Mouse (Mus musculus) kidney, embryonic 16.5 days (tissue): Measurements from ENCODE around the gene Serpine2. TPM values are rescaled to one million over a fixed set of nuclear protein-coding genes. Genes with fewer than 3 reads are reported as not detected.

Experiments used
- ATAC-seq: fragments of 200-750 bp; cut with Nextera tagmentation; 2 replicates; pipeline ENCODE4 v1.8.0; 2017; ENCODE audit warnings: moderate TSS enrichment; ENCODE audit not compliant: low FRiP score, low TSS enrichment
- H3K27ac ChIP-seq: fragments of 300-500 bp; sonication (generic); 2 replicates; pipeline ENCODE4 v1.5.1; 2014; ENCODE audit warnings: low read length
- H3K27me3 ChIP-seq: fragments of 300-500 bp; sonication (generic); 2 replicates; pipeline ENCODE4 v1.6.1; 2014; ENCODE audit warnings: low read length, control low read depth, mixed read lengths; ENCODE audit not compliant: insufficient read depth
- H3K36me3 ChIP-seq: fragments of 300-500 bp; sonication (generic); 2 replicates; pipeline ENCODE4 v1.6.1; 2014; ENCODE audit warnings: low read length, control low read depth, mixed read lengths; ENCODE audit not compliant: insufficient read depth
- H3K4me1 ChIP-seq: fragments of 300-500 bp; sonication (generic); 2 replicates; pipeline ENCODE4 v1.6.1; 2014; ENCODE audit warnings: low read length, control low read depth, mixed read lengths; ENCODE audit not compliant: insufficient read depth
- H3K4me2 ChIP-seq: fragments of 300-500 bp; sonication (generic); replicated peaks from 2 replicates; pipeline ENCODE4 v1.6.1; 2014; ENCODE audit warnings: low read depth, low read length
- H3K4me3 ChIP-seq: fragments of 300-500 bp; sonication (generic); 2 replicates; pipeline ENCODE4 v1.5.1; 2014; ENCODE audit warnings: mild to moderate bottlenecking, low read length
- H3K9ac ChIP-seq: fragments of 300-500 bp; sonication (generic); replicated peaks from 2 replicates; pipeline ENCODE4 v1.6.1; 2014; ENCODE audit warnings: low read length
- H3K9me3 ChIP-seq: fragments of 300-500 bp; sonication (generic); 2 replicates; pipeline ENCODE4 v1.6.1; 2016; ENCODE audit warnings: low read length, control low read depth
- WGBS: fragments of 180-500 bp; shearing (Covaris S2); extraction: QIAGEN DNeasy Blood & Tissue Kit; methylation state at CpG from one replicate; pipeline ENCODE4 v1.1.7; 2014; 5-methylcytosine and 5-hydroxymethylcytosine counted together
- polyA plus RNA-seq: library from polyadenylated mRNA; unstranded; fragments of >200 nt; fragmentation: Nextera tagmentation; extraction: Ambion mirVana; gene quantifications from 2 replicates; pipeline ENCODE4 v1.2.1, GENCODE M21; 2015

Gene Serpine2
- polyA plus RNA-seq, 1 experiment from 2014 or later = 176 TPM

DNA sequence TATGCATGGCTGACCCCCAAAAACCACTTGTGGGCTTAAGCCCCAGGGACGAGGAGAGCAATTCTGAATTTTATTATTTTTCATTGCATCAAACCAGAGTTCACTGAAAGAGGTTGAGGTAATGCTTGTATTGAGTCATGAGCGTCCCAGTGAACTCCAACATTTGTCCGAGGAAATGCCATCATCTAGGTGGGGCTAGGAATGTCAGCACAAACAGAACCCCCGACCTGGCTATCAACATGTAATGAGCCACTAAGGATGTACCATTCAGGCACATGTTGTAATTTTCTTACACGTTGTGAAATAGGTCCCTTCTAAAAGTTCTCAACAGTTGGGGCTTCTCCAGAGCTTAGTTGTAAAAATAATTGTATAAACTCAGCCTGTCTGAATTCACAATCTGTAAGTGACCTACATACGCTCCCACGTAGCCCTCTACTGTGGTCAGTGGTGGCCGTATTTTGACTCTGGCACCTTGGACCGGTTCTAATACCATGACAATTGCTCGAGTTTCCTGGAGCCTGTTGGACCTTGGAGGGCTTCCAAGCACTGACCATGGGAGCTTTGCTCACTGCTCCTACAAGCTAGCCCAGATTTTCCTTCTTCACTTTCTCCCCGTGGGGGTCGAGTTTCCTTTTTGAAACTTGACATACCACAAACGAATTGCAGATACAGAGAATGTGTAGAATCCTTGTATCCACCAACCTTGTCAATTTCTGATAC lies 38.0 kb downstream of the Serpine2 start:
- 45% methylated on average over 13 of the region's 13 CpGs for WGBS
- H3K27ac ChIP-seq = peak overlapping the region; percentile 56
- peak; percentile 63; the same call in 1 of the 2 replicates for ATAC-seq
- H3K27me3 ChIP-seq = no peaks in the 10 kb centered on the region
- H3K9ac ChIP-seq = no peak overlapping the region
- peak overlapping the region; percentile 26; the same call in 1 of the 2 replicates for H3K4me2 ChIP-seq
- H3K36me3 ChIP-seq = 0 out of 2 replicates have a peak, but pooled peaks cover 4% of the 10 kb centered on the region
- H3K4me3 ChIP-seq = no peak overlapping the region
- no peaks in the 10 kb centered on the region for H3K9me3 ChIP-seq
- peaks cover 23% of the 10 kb centered on the region for H3K4me1 ChIP-seq

DNA sequence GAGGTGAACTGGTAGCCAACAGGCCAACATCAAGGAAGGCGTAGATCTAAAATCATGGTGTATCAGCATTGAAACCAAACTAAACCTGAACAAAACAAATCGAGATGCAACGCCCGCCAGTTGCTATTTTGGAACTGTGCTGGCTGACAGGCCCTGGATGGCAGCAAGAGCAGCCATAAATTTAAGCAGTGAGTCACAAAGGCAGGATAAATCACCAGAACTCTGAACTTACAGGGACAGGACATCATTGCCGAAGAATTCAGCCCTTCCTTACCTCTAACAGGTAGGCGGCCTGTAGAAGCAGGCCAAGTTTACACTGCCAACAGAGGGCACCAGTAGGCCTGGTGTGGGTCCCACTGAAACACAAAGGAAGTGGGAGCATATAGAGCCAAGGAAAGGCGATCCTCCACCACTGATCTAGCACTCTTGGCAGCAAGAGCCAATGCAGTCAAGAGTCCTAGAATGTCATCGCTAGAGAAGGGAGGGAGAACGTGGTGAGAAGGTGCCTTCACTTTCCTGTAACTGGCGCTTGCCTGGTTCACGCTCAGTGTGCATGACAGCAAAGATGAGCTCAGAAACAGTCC lies 41.6 kb downstream of the Serpine2 start:
- H3K27me3 ChIP-seq = no peaks in the 10 kb centered on the region
- H3K4me2 ChIP-seq = no peak overlapping the region
- H3K4me3 ChIP-seq = no peak overlapping the region
- 91% methylated on average over 11 of the region's 11 CpGs for WGBS
- no peaks in the 10 kb centered on the region for H3K9me3 ChIP-seq
- peaks cover 4% of the 10 kb centered on the region; the same call in 1 of the 2 replicates for H3K36me3 ChIP-seq
- ATAC-seq = no peak
- H3K4me1 ChIP-seq = peaks cover 14% of the 10 kb centered on the region; the same call in 1 of the 2 replicates
- no peak overlapping the region for H3K27ac ChIP-seq
- H3K9ac ChIP-seq = no peak overlapping the region

DNA sequence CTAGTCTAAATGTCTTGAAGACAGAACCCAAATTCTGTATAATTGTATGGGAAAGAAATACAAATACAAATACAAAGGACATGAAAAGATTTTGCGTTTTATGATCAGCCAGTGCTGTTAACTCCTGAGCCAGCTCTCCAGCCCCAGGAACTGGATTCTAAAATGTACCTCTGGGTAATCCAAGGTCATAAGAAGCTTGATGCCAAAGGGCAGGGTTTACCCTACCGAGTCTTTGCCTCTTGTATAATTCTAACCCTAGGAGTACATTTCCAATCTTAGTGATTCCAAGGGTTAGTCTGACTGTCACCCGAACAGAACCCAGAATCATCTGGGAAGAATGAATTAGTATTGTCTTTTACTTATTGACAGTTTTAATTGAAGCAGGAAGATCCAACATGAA lies 45.5 kb downstream of the Serpine2 start:
- Histone ChIP-seq H3K4me2 (no peak overlapping the region), H3K4me1 (no peaks in the 10 kb centered on the region), H3K4me3 (no peak overlapping the region), H3K9ac (no peak overlapping the region), H3K36me3 (no peaks in the 10 kb centered on the region; the same call in 1 of the 2 replicates), H3K9me3 (no peaks in the 10 kb centered on the region), H3K27me3 (no peaks in the 10 kb centered on the region), H3K27ac (no peak overlapping the region)
- WGBS = 94% methylated on average over 3 of the region's 3 CpGs
- no peak for ATAC-seq

DNA sequence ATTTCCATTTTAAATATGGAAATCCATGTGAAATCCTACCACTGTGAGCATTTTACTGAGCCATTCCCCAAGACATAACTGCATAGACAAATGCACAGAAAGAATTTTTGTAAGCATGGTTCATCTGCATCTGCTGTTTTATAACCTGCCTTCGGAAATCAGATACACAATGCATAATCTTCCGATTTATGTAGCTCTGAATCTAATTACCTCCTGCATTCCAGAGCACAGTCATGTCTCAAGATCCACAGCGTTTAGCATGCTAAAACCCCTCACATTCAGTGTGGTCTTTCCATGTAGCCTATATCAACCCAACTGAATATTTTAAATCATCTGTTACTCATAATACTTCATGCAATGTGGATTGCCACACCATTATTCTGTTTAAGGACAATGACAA lies 51.5 kb downstream of the Serpine2 start:
- Histone ChIP-seq H3K9me3 (no peaks in the 10 kb centered on the region), H3K9ac (no peak overlapping the region), H3K36me3 (0 out of 2 replicates have a peak, but pooled peaks cover 3% of the 10 kb centered on the region), H3K4me1 (no peaks in the 10 kb centered on the region), H3K27ac (no peak overlapping the region), H3K4me3 (no peak overlapping the region), H3K27me3 (no peaks in the 10 kb centered on the region), H3K4me2 (no peak overlapping the region)
- WGBS = 83% methylated on average over 3 of the region's 3 CpGs
- ATAC-seq = no peak

DNA sequence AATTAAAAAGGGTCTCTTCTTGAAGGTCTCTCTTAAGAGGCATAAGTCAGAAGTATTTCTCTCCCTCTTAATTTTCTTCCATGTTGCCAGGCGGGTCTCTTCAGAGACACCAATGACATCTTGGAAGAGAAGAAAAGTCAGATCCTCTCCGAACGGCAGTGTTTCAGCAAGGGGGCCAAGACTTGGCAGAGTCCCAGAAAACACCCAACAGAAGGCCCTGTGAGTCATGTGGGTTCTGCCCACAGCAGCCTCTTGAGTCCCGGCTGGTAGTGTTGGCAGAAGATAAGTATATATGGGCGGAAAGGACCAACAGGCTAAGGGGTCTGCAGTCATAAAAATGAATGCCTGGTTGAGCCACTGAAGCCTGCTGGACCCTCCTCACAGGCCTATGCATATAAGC lies 54.1 kb downstream of the Serpine2 start:
- no peak for ATAC-seq
- Histone ChIP-seq H3K4me3 (no peak overlapping the region), H3K9me3 (no peaks in the 10 kb centered on the region), H3K9ac (no peak overlapping the region), H3K36me3 (0 out of 2 replicates have a peak, but pooled peaks cover 3% of the 10 kb centered on the region), H3K4me1 (no peaks in the 10 kb centered on the region), H3K4me2 (no peak overlapping the region), H3K27me3 (no peaks in the 10 kb centered on the region), H3K27ac (no peak overlapping the region)
- WGBS = 82% methylated on average over 5 of the region's 5 CpGs

DNA sequence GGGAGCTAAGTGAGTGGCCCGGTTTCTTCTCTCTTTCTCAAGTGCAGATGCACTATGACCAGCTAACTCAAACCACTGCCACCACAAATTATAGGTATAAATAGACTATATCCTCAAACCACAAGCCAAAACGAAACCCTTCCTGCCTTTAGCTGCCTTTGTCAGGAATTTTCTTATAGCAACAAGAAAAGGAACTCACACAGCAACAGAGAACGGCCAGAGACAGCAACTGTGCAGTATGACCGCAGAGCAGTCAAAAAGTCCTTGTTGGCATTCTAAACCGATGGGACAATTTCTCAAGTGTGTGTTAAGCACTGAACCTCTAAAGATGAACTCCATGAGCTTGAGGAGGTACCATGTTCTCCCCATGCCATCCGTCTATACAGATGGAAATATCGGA lies 57.4 kb downstream of the Serpine2 start:
- H3K27me3 ChIP-seq = no peaks in the 10 kb centered on the region
- 91% methylated on average over 7 of the region's 7 CpGs for WGBS
- H3K4me1 ChIP-seq = no peaks in the 10 kb centered on the region
- no peak overlapping the region for H3K9ac ChIP-seq
- no peak for ATAC-seq
- H3K36me3 ChIP-seq = 0 out of 2 replicates have a peak, but pooled peaks cover 3% of the 10 kb centered on the region
- H3K9me3 ChIP-seq = no peaks in the 10 kb centered on the region
- no peak overlapping the region for H3K27ac ChIP-seq
- H3K4me2 ChIP-seq = no peak overlapping the region
- H3K4me3 ChIP-seq = no peak overlapping the region

DNA sequence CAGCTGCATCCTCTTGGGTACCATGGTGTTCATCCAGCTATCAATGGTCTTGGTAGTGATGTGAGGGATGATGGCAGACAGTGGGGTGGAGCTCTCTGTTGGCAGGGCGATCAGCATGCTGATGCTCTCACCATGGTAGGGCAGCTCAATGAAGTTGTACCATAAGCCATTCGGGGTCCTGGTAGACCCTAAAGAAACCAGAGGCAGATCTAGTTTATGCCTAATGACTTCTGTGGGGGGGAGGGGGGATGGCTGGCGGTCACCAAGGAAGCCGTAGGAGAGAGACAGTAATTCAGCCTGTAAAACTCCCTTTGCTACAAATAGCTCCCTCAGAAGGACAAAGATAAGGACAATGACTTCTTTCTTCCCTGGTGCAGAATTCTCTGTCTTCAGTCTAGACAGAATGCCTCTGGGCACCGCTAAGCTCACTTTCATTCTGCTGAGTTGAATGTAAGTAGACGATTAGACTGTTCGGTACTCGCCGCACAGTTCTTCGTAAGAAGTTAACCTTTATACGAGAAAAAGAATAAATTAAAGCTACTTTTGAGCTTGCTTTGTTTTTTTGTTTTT lies 58.0 kb downstream of the Serpine2 start:
- Histone ChIP-seq H3K4me3 (no peak overlapping the region), H3K9me3 (no peaks in the 10 kb centered on the region), H3K9ac (no peak overlapping the region), H3K4me2 (no peak overlapping the region), H3K36me3 (0 out of 2 replicates have a peak, but pooled peaks cover 3% of the 10 kb centered on the region), H3K27me3 (no peaks in the 10 kb centered on the region), H3K27ac (no peak overlapping the region), H3K4me1 (no peaks in the 10 kb centered on the region)
- 92% methylated on average over 11 of the region's 11 CpGs for WGBS
- ATAC-seq = no peak

DNA sequence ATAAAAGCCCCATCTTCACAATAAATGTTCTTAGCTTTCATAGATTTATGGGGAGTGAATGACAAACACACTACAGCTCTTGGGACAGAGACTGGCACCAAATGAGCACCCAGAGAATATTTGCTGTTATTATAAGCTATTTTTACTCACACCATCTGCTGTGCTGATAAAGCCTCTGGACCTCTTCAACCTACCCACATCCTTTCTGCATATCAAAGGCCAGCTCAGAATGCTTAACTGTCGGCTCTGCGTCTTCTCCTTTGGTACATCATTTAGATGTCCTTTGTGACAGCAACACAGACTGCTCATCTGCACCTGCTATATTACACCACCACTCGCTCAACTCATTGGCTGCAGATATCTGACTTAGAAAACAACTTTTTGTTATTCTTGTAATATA lies 63.9 kb downstream of the Serpine2 start:
- Histone ChIP-seq H3K27me3 (no peaks in the 10 kb centered on the region), H3K9me3 (no peaks in the 10 kb centered on the region), H3K4me3 (no peak overlapping the region), H3K27ac (no peak overlapping the region), H3K4me1 (no peaks in the 10 kb centered on the region), H3K4me2 (no peak overlapping the region), H3K36me3 (no peaks in the 10 kb centered on the region), H3K9ac (no peak overlapping the region)
- WGBS = 97% methylated on average over 3 of the region's 3 CpGs
- ATAC-seq = no peak

DNA sequence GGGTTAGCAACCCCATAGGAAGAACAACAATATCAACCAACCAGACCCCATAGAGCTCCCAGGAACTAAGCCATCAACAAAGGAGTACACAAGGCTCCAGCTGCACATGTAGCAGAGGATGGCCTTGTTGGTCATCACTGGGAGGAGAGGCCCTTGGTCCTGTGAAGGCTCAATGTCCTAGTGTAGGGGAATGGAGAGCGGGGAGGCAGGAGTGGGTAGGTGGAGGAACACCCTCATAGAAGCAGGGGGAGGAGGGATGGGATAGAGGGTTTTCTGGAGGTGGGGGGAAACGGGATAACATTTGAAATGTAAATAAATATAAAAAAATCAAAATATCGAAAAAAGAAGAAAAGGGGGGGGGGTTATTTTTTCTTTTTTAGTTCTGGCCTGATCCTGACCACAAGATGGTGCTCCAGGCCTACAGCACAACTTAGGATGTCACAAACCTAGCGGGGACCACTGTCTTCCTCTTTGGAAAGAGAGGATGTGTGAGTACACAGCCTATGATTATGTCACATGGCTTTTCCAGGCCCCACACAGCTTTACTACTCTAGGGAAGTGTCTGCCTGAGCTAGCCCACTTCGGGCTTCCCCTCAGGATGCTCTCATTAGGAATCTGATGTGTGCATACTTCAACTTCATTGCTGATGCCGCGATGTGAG lies 74.6 kb downstream of the Serpine2 start:
- no peak overlapping the region for H3K4me3 ChIP-seq

More for the DNA sequence above, 74.6 kb downstream of the Serpine2 start:
- no peaks in the 10 kb centered on the region for H3K4me1 ChIP-seq
- ATAC-seq = no peak; the same call in 1 of the 2 replicates
- H3K4me2 ChIP-seq = no peak overlapping the region
- H3K36me3 ChIP-seq = peaks cover 12% of the 10 kb centered on the region
- WGBS = 67% methylated on average over 7 of the region's 7 CpGs
- H3K27ac ChIP-seq = no peak overlapping the region
- H3K9ac ChIP-seq = no peak overlapping the region
- no peaks in the 10 kb centered on the region for H3K27me3 ChIP-seq
- H3K9me3 ChIP-seq = no peaks in the 10 kb centered on the region
